Mouse (Mus musculus): ENCODE data around the gene Ppil2.

The Ppil2 gene

GRCm38 (mm10) chr16:17104600-17104999 is 6.5 kb downstream of the Ppil2 start:
- in situ Hi-C loops (cut with MboI; ENCODE audit: unreplicated experiment in 2 of 2) = no loop called here

- in situ Hi-C loops (cut with MboI; ENCODE audit: unreplicated experiment in 2 of 2) = no loop called here
Observed at GRCm38 (mm10) chr16:17102630-17103220, 8.3 kb downstream of the Ppil2 start.

GRCm38 (mm10) chr16:17096938-17097337 is 14.1 kb downstream of the Ppil2 start:
- in situ Hi-C loops (cut with MboI; ENCODE audit: unreplicated experiment in 2 of 2) = no loop called here

- in situ Hi-C loops (cut with MboI; ENCODE audit: unreplicated experiment in 2 of 2) = no loop called here
Observed at GRCm38 (mm10) chr16:17088346-17088745, 22.7 kb downstream of the Ppil2 start.

- in situ Hi-C loops (cut with MboI; ENCODE audit: unreplicated experiment in 2 of 2) = no loop called here
Observed at GRCm38 (mm10) chr16:17086669-17087193, 24.3 kb downstream of the Ppil2 start.

- in situ Hi-C loops (cut with MboI; ENCODE audit: unreplicated experiment in 2 of 2) = no loop called here
Observed at GRCm38 (mm10) chr16:17086241-17086640, 24.8 kb downstream of the Ppil2 start.

- in situ Hi-C loops (cut with MboI; ENCODE audit: unreplicated experiment in 2 of 2) = no loop called here
Observed at GRCm38 (mm10) chr16:17085636-17086035, 25.4 kb downstream of the Ppil2 start.

GRCm38 (mm10) chr16:17082121-17082792 is 28.8 kb downstream of the Ppil2 start:
- in situ Hi-C loops (cut with MboI; ENCODE audit: unreplicated experiment in 2 of 2) = no loop called here

- in situ Hi-C loops (cut with MboI; ENCODE audit: unreplicated experiment in 2 of 2) = no loop called here
Observed at GRCm38 (mm10) chr16:17078101-17078500, 33.0 kb downstream of the Ppil2 start.

GRCm38 (mm10) chr16:17076869-17077268 is 34.2 kb downstream of the Ppil2 start:
- in situ Hi-C loops (cut with MboI; ENCODE audit: unreplicated experiment in 2 of 2) = no loop called here

GRCm38 (mm10) chr16:17076301-17076700 is 34.8 kb downstream of the Ppil2 start:
- in situ Hi-C loops (cut with MboI; ENCODE audit: unreplicated experiment in 2 of 2) = no loop called here

- in situ Hi-C loops (cut with MboI; ENCODE audit: unreplicated experiment in 2 of 2) = loop anchor here in 1 of 2 experiments (25.0 kb wide), 1 partner anchor 486 kb away; no protein-coding TSS in a partner anchor
Observed at GRCm38 (mm10) chr16:17073000-17073399, 38.1 kb downstream of the Ppil2 start.

- in situ Hi-C loops (cut with MboI; ENCODE audit: unreplicated experiment in 2 of 2) = loop anchor here in 1 of 2 experiments (25.0 kb wide), 1 partner anchor 483 kb away; no protein-coding TSS in a partner anchor
Observed at GRCm38 (mm10) chr16:17070716-17071115, 40.3 kb downstream of the Ppil2 start.

- in situ Hi-C loops (cut with MboI; ENCODE audit: unreplicated experiment in 2 of 2) = loop anchor here in 1 of 2 experiments (25.0 kb wide), 1 partner anchor 482 kb away; no protein-coding TSS in a partner anchor
Observed at GRCm38 (mm10) chr16:17069511-17070443, 41.3 kb downstream of the Ppil2 start, which contains the start of gene Ypel1. Gene Ypel1, plus strand, starts transcription at chr16:17069696.

GRCm38 (mm10) chr16:17067552-17067951 is 43.5 kb downstream of the Ppil2 start:
- in situ Hi-C loops (cut with MboI; ENCODE audit: unreplicated experiment in 2 of 2) = loop anchor here in 1 of 2 experiments (25.0 kb wide), 1 partner anchor 480 kb away; no protein-coding TSS in a partner anchor

- in situ Hi-C loops (cut with MboI; ENCODE audit: unreplicated experiment in 2 of 2) = loop anchor here in 1 of 2 experiments (25.0 kb wide), 1 partner anchor 475 kb away; no protein-coding TSS in a partner anchor
Observed at GRCm38 (mm10) chr16:17062338-17062737, 48.7 kb downstream of the Ppil2 start.

GRCm38 (mm10) chr16:17055584-17055983 is 55.5 kb downstream of the Ppil2 start:
- in situ Hi-C loops (cut with MboI; ENCODE audit: unreplicated experiment in 2 of 2) = loop anchor here in 1 of 2 experiments (25.0 kb wide), 1 partner anchor 468 kb away; no protein-coding TSS in a partner anchor

- in situ Hi-C loops (cut with MboI; ENCODE audit: unreplicated experiment in 2 of 2) = loop anchor here in 1 of 2 experiments (25.0 kb wide), 1 partner anchor 467 kb away; no protein-coding TSS in a partner anchor
Observed at GRCm38 (mm10) chr16:17053903-17054302, 57.2 kb downstream of the Ppil2 start.

- in situ Hi-C loops (cut with MboI; ENCODE audit: unreplicated experiment in 2 of 2) = loop anchor here in 1 of 2 experiments (25.0 kb wide), 1 partner anchor 465 kb away; no protein-coding TSS in a partner anchor
Observed at GRCm38 (mm10) chr16:17052087-17052486, 59.0 kb downstream of the Ppil2 start.

GRCm38 (mm10) chr16:17049886-17050285 is 61.2 kb downstream of the Ppil2 start:
- in situ Hi-C loops (cut with MboI; ENCODE audit: unreplicated experiment in 2 of 2) = loop anchor here in 1 of 2 experiments (25.0 kb wide), 1 partner anchor 463 kb away; no protein-coding TSS in a partner anchor

All from v-Abl transformed pro-B cells (cell line).